Comparison of ENCODE assay signal across 10 mouse cellular contexts in the genomic region with DNA sequence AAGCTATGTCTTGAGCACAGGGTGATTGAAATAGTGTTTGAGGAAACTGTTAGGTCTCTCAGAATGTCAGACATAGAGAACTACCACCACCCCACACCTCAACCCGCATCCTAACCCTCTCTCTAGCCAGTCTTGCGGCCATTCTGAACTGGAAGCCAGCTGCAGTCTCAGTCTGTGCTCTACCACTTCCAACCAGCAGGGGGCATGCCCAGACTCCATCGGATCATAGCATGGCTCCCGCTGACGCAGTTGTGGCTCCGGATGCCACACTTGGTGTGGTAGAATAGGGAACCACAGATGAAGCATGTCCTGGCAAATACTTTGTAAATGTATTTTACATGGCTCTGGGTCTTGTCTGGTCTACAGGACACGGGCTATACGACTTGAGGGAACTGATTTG. TPM values are rescaled to one million over a fixed set of nuclear protein-coding genes. Genes with fewer than 3 reads are reported as not detected.
DNase-seq lines count a peak whose midpoint lies in the region; ATAC-seq lines count a peak whose summit lies in the region.
"Had no signal": no experiment of that assay in that cellular context is flagged by ENCODE, and none has a peak within 500 bp of the region (broad histone marks: within the 10 kb centered on the region; RNA-seq: fewer than 3 reads in every experiment).

No protein-coding gene starts in this region.

- H3K36me3 ChIP-seq in neural tube, embryonic 15.5 days, result no peaks in the 10 kb centered on the region
- H3K36me3 ChIP-seq: heart, embryonic 15.5 days had no signal

- ATAC-seq in neural tube, embryonic 15.5 days (ENCODE audit: low FRiP score), result no peak
- peak; percentile 92 for ATAC-seq in common myeloid progenitor, adult 5-6 weeks (replicated peaks; ENCODE audit: low read depth, poor library complexity, severe bottlenecking)

- 43% methylated on average over 8 of the region's 8 CpGs for WGBS in neural tube, embryonic 15.5 days

- no peak overlapping the region for H3K4me2 ChIP-seq in neural tube, embryonic 15.5 days
- H3K4me2 ChIP-seq: heart, embryonic 15.5 days had no signal

- no peaks in the 10 kb centered on the region for H3K4me1 ChIP-seq in neural tube, embryonic 15.5 days
- H3K4me1 ChIP-seq: heart, embryonic 15.5 days had no signal

- no peaks in the 10 kb centered on the region for H3K27me3 ChIP-seq in neural tube, embryonic 15.5 days (replicated peaks)
- H3K27me3 ChIP-seq: heart, embryonic 15.5 days had no signal

- H3K4me3 ChIP-seq in neural tube, embryonic 15.5 days (replicated peaks), result no peak overlapping the region
- H3K4me3 ChIP-seq: heart, embryonic 15.5 days had no signal

- peak; percentile 20 to 49 for DNase-seq in cerebellum, postnatal 14 days
- DNase-seq in cerebellum, adult 11-12 months, result no peak
- peak; percentile 55 for DNase-seq in neural tube, embryonic 10.5 days (ENCODE audit: extremely low spot score, low spot score)
- peak; percentile 55 for DNase-seq in kidney, adult 9 months
- peak; percentile 32 for DNase-seq in lung, postnatal 10 days
- DNase-seq in thymus, postnatal 25 days, result peak; percentile 7

- H3K27ac ChIP-seq in neural tube, embryonic 15.5 days (replicated peaks), result no peak overlapping the region
- H3K27ac ChIP-seq: heart, embryonic 15.5 days had no signal

- H3K9ac ChIP-seq in neural tube, embryonic 15.5 days (replicated peaks), result no peak overlapping the region
- H3K9ac ChIP-seq: heart, embryonic 15.5 days had no signal

- no peaks in the 10 kb centered on the region for H3K9me3 ChIP-seq in neural tube, embryonic 15.5 days (replicated peaks)
- H3K9me3 ChIP-seq: heart, embryonic 15.5 days had no signal

RNA-seq across cellular contexts. Expression of a gene that starts 2.2 kb away (rescaled TPM):
- 0.97 TPM in 1 of 2 replicates, not detected in the other for polyA plus RNA-seq in neural tube, embryonic 15.5 days (2015; fragmentation: Nextera tagmentation; extraction: Ambion mirVana)
- total RNA-seq in common myeloid progenitor, adult 5-6 weeks (2017), result not detected in 2 replicates
- total RNA-seq: neutrophil, adult 5-6 weeks had no signal
